Mouse (Mus musculus): ENCODE measurements at regions not wholly inside any gene's neighbourhood (a gene's known extent, or its start where the extent isn't known, plus 50 kb on each side); places are given as distances from the start of the nearest gene placed in this dataset.

DNA sequence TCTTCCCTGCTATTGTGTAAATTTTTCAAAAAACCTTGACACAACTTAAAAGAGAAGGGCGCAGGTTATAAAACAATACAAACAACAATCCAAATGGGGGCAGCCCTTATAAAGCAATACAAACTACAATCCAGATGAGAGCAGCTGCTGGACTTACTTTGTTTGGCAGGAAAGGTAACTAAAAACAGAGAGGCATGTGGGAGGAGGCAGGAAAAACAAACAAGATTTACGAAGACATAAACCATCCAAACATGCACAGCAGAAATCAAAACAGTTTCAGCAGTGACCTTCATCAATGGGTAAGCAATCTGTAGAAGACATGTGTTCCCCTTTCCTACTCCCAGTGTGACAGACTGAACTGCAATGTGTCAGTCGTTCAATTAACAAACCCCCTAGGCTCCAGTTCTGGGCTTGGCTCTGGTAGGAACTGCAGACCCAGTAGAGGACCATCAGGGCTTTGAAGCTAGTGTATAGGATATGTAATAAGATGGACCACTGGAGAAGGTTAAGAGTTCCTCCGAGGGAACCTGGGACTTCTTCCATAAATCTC lies 62.9 kb upstream of the Col1a2 start:
- H3K36me3 ChIP-seq (ENCODE audit: control insufficient read depth, insufficient read depth, low read length, poor library complexity, severe bottlenecking) = no peaks in the 10 kb centered on the region
- no peak overlapping the region for H3K9ac ChIP-seq (ENCODE audit: insufficient read depth, low read depth, low read length, poor library complexity, severe bottlenecking)
- TF ChIP-seq HCFC1 (IDR thresholded peaks at IDR 0.05; ENCODE audit: borderline replicate concordance, insufficient read depth, low read length) (no peak), ZNF384 (IDR thresholded peaks at IDR 0.05; ENCODE audit: low read depth, low read length) (no peak)
- DNase-seq (ENCODE audit: low read depth, low spot score) = no peak
- no peaks in the 10 kb centered on the region for H3K9me3 ChIP-seq (ENCODE audit: control insufficient read depth, insufficient read depth, low read depth, low read length)
- H3K4me1 ChIP-seq (ENCODE audit: control insufficient read depth in 2 of 2, insufficient read depth in 2 of 2, low read length in 2 of 2, poor library complexity in 1 of 2) = no peaks in the 10 kb centered on the region
- in situ Hi-C loops (cut with MboI; ENCODE audit: low sequenced_read_pairs in 2 of 2, unreplicated experiment in 2 of 2) = no loop called here
- H3K27ac ChIP-seq (ENCODE audit: insufficient read depth, low read depth, low read length, poor library complexity, severe bottlenecking) = no peak overlapping the region
- no peak overlapping the region for H3K4me3 ChIP-seq (ENCODE audit: insufficient read depth in 1 of 2, low read depth in 1 of 2, low read length in 2 of 2, poor library complexity in 1 of 2, severe bottlenecking in 1 of 2)

DNA sequence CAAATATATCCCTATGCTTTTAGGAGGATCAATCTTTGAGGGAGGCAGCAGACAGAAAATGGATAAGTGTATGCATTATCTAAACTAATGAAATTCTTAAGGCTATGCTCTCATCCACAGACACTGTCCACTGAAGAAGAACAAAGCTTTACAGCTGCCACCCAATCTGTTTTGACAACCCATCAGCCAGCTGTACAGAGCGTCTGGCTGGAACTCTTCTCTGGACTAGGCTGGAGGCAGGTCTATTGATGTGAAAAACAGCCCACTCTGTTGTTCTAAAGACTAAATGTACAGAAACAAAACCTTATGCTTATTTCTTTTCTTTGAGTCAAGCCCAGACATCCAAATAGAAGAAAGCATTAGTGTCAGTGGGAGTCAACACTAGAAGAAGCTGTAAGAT lies 58.7 kb upstream of the Col1a2 start:
- H3K9me3 ChIP-seq (ENCODE audit: control insufficient read depth, insufficient read depth, low read depth, low read length) = no peaks in the 10 kb centered on the region
- H3K4me1 ChIP-seq (ENCODE audit: control insufficient read depth in 2 of 2, insufficient read depth in 2 of 2, low read length in 2 of 2, poor library complexity in 1 of 2) = no peaks in the 10 kb centered on the region
- in situ Hi-C loops (cut with MboI; ENCODE audit: low sequenced_read_pairs in 2 of 2, unreplicated experiment in 2 of 2) = no loop called here
- H3K36me3 ChIP-seq (ENCODE audit: control insufficient read depth, insufficient read depth, low read length, poor library complexity, severe bottlenecking) = no peaks in the 10 kb centered on the region
- DNase-seq (ENCODE audit: low read depth, low spot score) = no peak
- H3K4me3 ChIP-seq (ENCODE audit: insufficient read depth in 1 of 2, low read depth in 1 of 2, low read length in 2 of 2, poor library complexity in 1 of 2, severe bottlenecking in 1 of 2) = no peak overlapping the region
- no peak overlapping the region for H3K27ac ChIP-seq (ENCODE audit: insufficient read depth, low read depth, low read length, poor library complexity, severe bottlenecking)
- H3K9ac ChIP-seq (ENCODE audit: insufficient read depth, low read depth, low read length, poor library complexity, severe bottlenecking) = no peak overlapping the region
- TF ChIP-seq MAFK (IDR thresholded peaks at IDR 0.05; ENCODE audit: insufficient read depth, low read depth, low read length) (no peak), ZC3H11A (IDR thresholded peaks at IDR 0.05; ENCODE audit: borderline replicate concordance, low read depth, low read length) (no peak), CHD2 (IDR thresholded peaks at IDR 0.05; ENCODE audit: low read depth, low read length) (no peak), HCFC1 (IDR thresholded peaks at IDR 0.05; ENCODE audit: borderline replicate concordance, insufficient read depth, low read length) (no peak), ZNF384 (IDR thresholded peaks at IDR 0.05; ENCODE audit: low read depth, low read length) (no peak)

DNA sequence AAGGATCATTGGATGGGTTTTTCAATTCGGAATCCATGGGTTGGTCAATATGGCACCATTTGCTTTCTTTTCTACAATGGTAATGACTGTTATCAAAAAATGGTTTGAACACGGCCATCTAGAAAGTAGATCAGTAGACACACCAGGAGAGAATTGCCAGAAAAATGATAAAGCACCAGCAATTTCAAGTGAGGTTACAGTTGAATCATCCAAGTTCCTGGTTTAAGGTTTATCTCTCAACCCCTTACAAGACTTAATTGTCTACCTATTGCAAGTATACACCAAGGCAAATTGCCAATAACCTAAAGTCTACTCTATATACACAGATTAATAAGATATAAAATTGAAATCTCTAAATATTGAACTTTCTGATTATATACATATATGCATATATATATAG lies 53.4 kb upstream of the Col1a2 start:
- no peak for TF ChIP-seq HCFC1 (IDR thresholded peaks at IDR 0.05; ENCODE audit: borderline replicate concordance, insufficient read depth, low read length)
- TF ChIP-seq ZC3H11A (IDR thresholded peaks at IDR 0.05; ENCODE audit: borderline replicate concordance, low read depth, low read length) = no peak
- TF ChIP-seq CHD2 (IDR thresholded peaks at IDR 0.05; ENCODE audit: low read depth, low read length) = no peak
- TF ChIP-seq MAFK (IDR thresholded peaks at IDR 0.05; ENCODE audit: insufficient read depth, low read depth, low read length) = no peak
- no peak for TF ChIP-seq ZNF384 (IDR thresholded peaks at IDR 0.05; ENCODE audit: low read depth, low read length)
- in situ Hi-C loops (cut with MboI; ENCODE audit: low sequenced_read_pairs in 2 of 2, unreplicated experiment in 2 of 2) = no loop called here
- no peaks in the 10 kb centered on the region for H3K9me3 ChIP-seq (ENCODE audit: control insufficient read depth, insufficient read depth, low read depth, low read length)

More for the DNA sequence above, 53.4 kb upstream of the Col1a2 start:
- no peak for DNase-seq (ENCODE audit: low read depth, low spot score)
- H3K36me3 ChIP-seq (ENCODE audit: control insufficient read depth, insufficient read depth, low read length, poor library complexity, severe bottlenecking) = no peaks in the 10 kb centered on the region
- H3K4me1 ChIP-seq (ENCODE audit: control insufficient read depth in 2 of 2, insufficient read depth in 2 of 2, low read length in 2 of 2, poor library complexity in 1 of 2) = 0 out of 4 replicates have a peak, but pooled peaks cover 0 to 2% of the 10 kb centered on the region in 2 experiments
- no peak overlapping the region for H3K4me3 ChIP-seq (ENCODE audit: insufficient read depth in 1 of 2, low read depth in 1 of 2, low read length in 2 of 2, poor library complexity in 1 of 2, severe bottlenecking in 1 of 2)
- H3K27ac ChIP-seq (ENCODE audit: insufficient read depth, low read depth, low read length, poor library complexity, severe bottlenecking) = no peak overlapping the region
- H3K9ac ChIP-seq (ENCODE audit: insufficient read depth, low read depth, low read length, poor library complexity, severe bottlenecking) = no peak overlapping the region
